In the genomic region with DNA sequence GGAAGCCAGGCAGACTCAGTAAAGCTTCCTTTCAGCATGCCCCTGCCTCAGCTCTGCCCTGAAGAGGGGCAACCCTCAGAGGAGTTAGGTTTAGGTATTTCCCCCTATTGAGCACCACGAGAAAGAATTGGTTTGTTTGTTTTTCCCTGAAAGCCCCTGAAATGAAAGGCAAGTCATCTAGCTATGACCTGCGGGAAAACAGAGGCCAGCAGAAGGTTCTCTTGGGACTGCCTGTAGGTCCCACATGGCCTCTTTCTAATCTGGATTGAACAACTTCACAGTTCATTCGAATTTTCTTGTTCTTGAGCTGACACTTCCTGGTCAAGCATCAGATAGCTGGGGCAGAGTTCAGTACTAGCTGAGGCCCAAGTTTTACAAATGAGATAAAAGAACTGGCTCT, we compare ENCODE assay signal across 20 mouse cellular contexts. TPM values are rescaled to one million over a fixed set of nuclear protein-coding genes. Genes with fewer than 3 reads are reported as not detected.
DNase-seq lines count a peak whose midpoint lies in the region; ATAC-seq and TF ChIP-seq lines count a peak whose summit lies in the region.
"Had no signal": no experiment of that assay in that cellular context is flagged by ENCODE, and none has a peak within 500 bp of the region (broad histone marks: within the 10 kb centered on the region; RNA-seq: fewer than 3 reads in every experiment).

No protein-coding gene starts in this region.

- no peaks in the 10 kb centered on the region for H3K27me3 ChIP-seq in heart, embryonic 15.5 days
- no peaks in the 10 kb centered on the region for H3K27me3 ChIP-seq in midbrain, embryonic 10.5 days (ENCODE audit: low read depth, poor library complexity, severe bottlenecking)
- H3K27me3 ChIP-seq in midbrain, embryonic 13.5 days = no peaks in the 10 kb centered on the region
- H3K27me3 ChIP-seq in intestine, embryonic 16.5 days (replicated peaks; ENCODE audit: control insufficient read depth, insufficient read depth, low read length) = no peaks in the 10 kb centered on the region
- H3K27me3 ChIP-seq in liver, postnatal 0 days (ENCODE audit: insufficient read depth, low read length) = no peaks in the 10 kb centered on the region
- H3K27me3 ChIP-seq: limb, embryonic 12.5 days had no signal

- H3K27ac ChIP-seq in heart, embryonic 15.5 days = peak overlapping the region; percentile 60; the same call in 1 of the 2 replicates
- H3K27ac ChIP-seq in midbrain, embryonic 10.5 days (replicated peaks) = 0 out of 2 replicates have a peak overlapping the region, but pooled peaks have one; percentile 0
- no peak overlapping the region for H3K27ac ChIP-seq in midbrain, embryonic 13.5 days
- H3K27ac ChIP-seq in intestine, embryonic 16.5 days (ENCODE audit: low read length) = peak overlapping the region; percentile 87
- H3K27ac ChIP-seq in liver, postnatal 0 days (ENCODE audit: low read depth) = no peak overlapping the region
- H3K27ac ChIP-seq: liver, embryonic 14.5 days had no signal

- peaks cover 43% of the 10 kb centered on the region for H3K4me1 ChIP-seq in heart, embryonic 15.5 days (replicated peaks)
- peaks cover 28% of the 10 kb centered on the region for H3K4me1 ChIP-seq in midbrain, embryonic 10.5 days
- H3K4me1 ChIP-seq in midbrain, embryonic 13.5 days (replicated peaks) = 0 out of 2 replicates have a peak, but pooled peaks cover 12% of the 10 kb centered on the region
- H3K4me1 ChIP-seq in intestine, embryonic 16.5 days (ENCODE audit: control insufficient read depth, insufficient read depth, low read length) = peaks cover 41% of the 10 kb centered on the region
- peaks cover 3% of the 10 kb centered on the region; the same call in 1 of the 2 replicates for H3K4me1 ChIP-seq in liver, postnatal 0 days (ENCODE audit: insufficient read depth)

- no peak overlapping the region for H3K9ac ChIP-seq in heart, embryonic 15.5 days
- H3K9ac ChIP-seq in midbrain, embryonic 13.5 days (replicated peaks) = no peak overlapping the region; the same call in 1 of the 2 replicates
- H3K9ac ChIP-seq in intestine, embryonic 16.5 days (ENCODE audit: low read depth, low read length) = peak overlapping the region; percentile 16; the same call in 1 of the 2 replicates
- no peak overlapping the region for H3K9ac ChIP-seq in liver, postnatal 0 days (replicated peaks)
- H3K9ac ChIP-seq: limb, embryonic 12.5 days; liver, embryonic 14.5 days had no signal

- no peak for ATAC-seq in heart, embryonic 15.5 days (replicated peaks; ENCODE audit: insufficient number of reproducible peaks, insufficient read depth, low FRiP score, low read depth)
- no peak for ATAC-seq in midbrain, embryonic 13.5 days
- ATAC-seq in intestine, embryonic 16.5 days = peak; percentile 63
- no peak for ATAC-seq in liver, postnatal 0 days
- ATAC-seq: inflammation-experienced regulatory T-cells, adult 6 months had no signal

- H3K36me3 ChIP-seq in heart, embryonic 15.5 days = no peaks in the 10 kb centered on the region
- peaks cover 13% of the 10 kb centered on the region; the same call in 1 of the 2 replicates for H3K36me3 ChIP-seq in midbrain, embryonic 10.5 days
- H3K36me3 ChIP-seq in midbrain, embryonic 13.5 days = peaks cover 45% of the 10 kb centered on the region
- no peaks in the 10 kb centered on the region for H3K36me3 ChIP-seq in intestine, embryonic 16.5 days (ENCODE audit: control insufficient read depth, insufficient read depth, low read length)
- peaks cover 2% of the 10 kb centered on the region; the same call in 1 of the 2 replicates for H3K36me3 ChIP-seq in liver, postnatal 0 days (replicated peaks; ENCODE audit: insufficient read depth, low read length)

- H3K4me2 ChIP-seq in heart, embryonic 15.5 days = no peak overlapping the region
- H3K4me2 ChIP-seq in midbrain, embryonic 13.5 days (replicated peaks) = no peak overlapping the region
- no peak overlapping the region for H3K4me2 ChIP-seq in intestine, embryonic 16.5 days (ENCODE audit: low read depth, low read length)
- no peak overlapping the region for H3K4me2 ChIP-seq in liver, postnatal 0 days (ENCODE audit: low read depth, low read length)
- H3K4me2 ChIP-seq: limb, embryonic 12.5 days had no signal

- H3K4me3 ChIP-seq in heart, embryonic 15.5 days = no peak overlapping the region
- H3K4me3 ChIP-seq in midbrain, embryonic 10.5 days = no peak overlapping the region
- H3K4me3 ChIP-seq in midbrain, embryonic 13.5 days (replicated peaks) = no peak overlapping the region
- H3K4me3 ChIP-seq in intestine, embryonic 16.5 days (ENCODE audit: low read length) = no peak overlapping the region
- H3K4me3 ChIP-seq in liver, postnatal 0 days (ENCODE audit: low read depth, low read length) = no peak overlapping the region
- H3K4me3 ChIP-seq: limb, embryonic 12.5 days had no signal

- no peak for TF ChIP-seq CTCF in liver, postnatal 0 days (IDR thresholded peaks at IDR 0.05; ENCODE audit: low read depth)

- TF ChIP-seq EP300 in liver, postnatal 0 days (IDR thresholded peaks at IDR 0.05; ENCODE audit: low read depth) = no peak

- H3K9me3 ChIP-seq in heart, embryonic 15.5 days (replicated peaks) = no peaks in the 10 kb centered on the region
- no peaks in the 10 kb centered on the region for H3K9me3 ChIP-seq in midbrain, embryonic 10.5 days (replicated peaks)
- H3K9me3 ChIP-seq in midbrain, embryonic 13.5 days = no peaks in the 10 kb centered on the region
- no peaks in the 10 kb centered on the region for H3K9me3 ChIP-seq in intestine, embryonic 16.5 days (ENCODE audit: control insufficient read depth, low read length)
- no peaks in the 10 kb centered on the region for H3K9me3 ChIP-seq in liver, postnatal 0 days (ENCODE audit: low read length)
- H3K9me3 ChIP-seq: limb, embryonic 12.5 days had no signal

- no peak for DNase-seq in heart, adult 18-20 months
- no peak for DNase-seq in midbrain, embryonic 10.5 days (ENCODE audit: low spot score)
- DNase-seq in liver, postnatal 0 days = no peak
- no peak for DNase-seq in urinary bladder, adult 2 months (ENCODE audit: low spot score)
- DNase-seq: cerebellum, adult 8-10 months; gastrocnemius, postnatal 10 days; heart, postnatal 4 days; kidney, postnatal 10 days; lung, postnatal 36 days; right cerebral cortex, postnatal 4 days; thymus, adult 2 months had no signal

- 26% methylated on average over 3 of the region's 3 CpGs for WGBS in heart, embryonic 15.5 days
- 38% methylated on average over 3 of the region's 3 CpGs for WGBS in midbrain, embryonic 10.5 days
- 35% methylated on average over 3 of the region's 3 CpGs for WGBS in midbrain, embryonic 13.5 days
- 22% methylated on average over 3 of the region's 3 CpGs for WGBS in intestine, embryonic 16.5 days
- 40% methylated on average over 3 of the region's 3 CpGs for WGBS in liver, postnatal 0 days (ENCODE audit: insufficient replicate concordance)

RNA-seq across cellular contexts. Expression of a gene that starts 23.5 kb away (rescaled TPM):
- polyA plus RNA-seq in heart, embryonic 15.5 days (2015; fragmentation: Nextera tagmentation; extraction: Ambion mirVana) = 0.06 TPM in 1 of 2 replicates, not detected in the other
- not detected for total RNA-seq in heart, adult 18-20 months (2021)
- polyA plus RNA-seq in midbrain, embryonic 10.5 days (2016; fragmentation: Nextera tagmentation; extraction: Ambion mirVana) = 0.51 and 0.75 TPM in 2 replicates
- polyA plus RNA-seq in midbrain, embryonic 13.5 days (2015; fragmentation: Nextera tagmentation; extraction: Ambion mirVana) = 4.6 and 5.9 TPM in 2 replicates
- polyA plus RNA-seq in intestine, embryonic 16.5 days (2015; fragmentation: Nextera tagmentation; extraction: Ambion mirVana) = 0.09 and 0.15 TPM in 2 replicates
- 0.06 and 0.13 TPM in 2 replicates for polyA plus RNA-seq in liver, postnatal 0 days (2015; fragmentation: Nextera tagmentation; extraction: Ambion mirVana)
- polyA plus RNA-seq in urinary bladder, adult 2 months (2012; rRNA removed) = 0.07 TPM in 2 replicates
- total RNA-seq: adrenal gland, postnatal 4 days; gastrocnemius, postnatal 10 days; heart, postnatal 4 days had no signal
- polyA plus RNA-seq: liver, embryonic 14.5 days had no signal

RNA-seq across cellular contexts. Expression of a gene that starts 45.5 kb away (rescaled TPM):
- 5.3 and 6.5 TPM in 2 replicates for polyA plus RNA-seq in heart, embryonic 15.5 days (2015; fragmentation: Nextera tagmentation; extraction: Ambion mirVana)
- not detected for total RNA-seq in heart, adult 18-20 months (2021)
- 1.00 and 1.3 TPM in 2 replicates for polyA plus RNA-seq in midbrain, embryonic 10.5 days (2016; fragmentation: Nextera tagmentation; extraction: Ambion mirVana)
- polyA plus RNA-seq in midbrain, embryonic 13.5 days (2015; fragmentation: Nextera tagmentation; extraction: Ambion mirVana) = 0.63 and 1.1 TPM in 2 replicates
- 3.7 TPM in 2 replicates for polyA plus RNA-seq in intestine, embryonic 16.5 days (2015; fragmentation: Nextera tagmentation; extraction: Ambion mirVana)
- polyA plus RNA-seq in liver, postnatal 0 days (2015; fragmentation: Nextera tagmentation; extraction: Ambion mirVana) = not detected in 2 replicates
- 40.3 and 48.3 TPM in 2 replicates for polyA plus RNA-seq in urinary bladder, adult 2 months (2012; rRNA removed)
- total RNA-seq: common myeloid progenitor, adult 5-6 weeks had no signal
- polyA plus RNA-seq: neural tube, embryonic 14.5 days had no signal

Comparison
In these comparisons a context has a peak if more than half of its experiments do, and no peak if none do; other contexts are left out.
1. H3K27ac ChIP-seq: peak in heart, embryonic 15.5 days (single experiment), midbrain, embryonic 10.5 days (single experiment) and intestine, embryonic 16.5 days (single experiment); none in midbrain, embryonic 13.5 days (single experiment) and liver, postnatal 0 days (single experiment).